Mouse (Mus musculus) E14TG2a.4 (cell line): Measurements from ENCODE around the gene Tmem131l.

Experiments used
- H3K27me3 ChIP-seq: 2 replicates; pipeline ENCODE4 v1.6.1; 2014; ENCODE audit warnings: low read length, control low read depth; ENCODE audit not compliant: insufficient read depth
- H3K36me3 ChIP-seq: 2 replicates; pipeline ENCODE4 v1.6.1; 2014; ENCODE audit warnings: low read length, control low read depth; ENCODE audit not compliant: insufficient read depth
- H3K4me1 ChIP-seq: replicated peaks from 2 replicates; pipeline ENCODE4 v1.6.1; 2014; ENCODE audit warnings: low read depth, low read length, control low read depth
- H3K4me3 ChIP-seq: replicated peaks from 2 replicates; pipeline ENCODE4 v1.5.1; 2014; ENCODE audit warnings: mild to moderate bottlenecking, low read length
- H3K9me3 ChIP-seq: 2 replicates; pipeline ENCODE4 v1.6.1; 2014; ENCODE audit warnings: low read length, control low read depth
- CTCF ChIP-seq: conservative IDR thresholded peaks from 2 replicates; pipeline ENCODE4 v1.5.1; 2014; ENCODE audit warnings: low read length
- NANOG ChIP-seq: IDR thresholded peaks from 2 replicates; pipeline ENCODE4 v1.6.1; 2014; ENCODE audit warnings: borderline replicate concordance, low read length, mixed read lengths
- POU5F1 ChIP-seq: IDR thresholded peaks from 2 replicates; pipeline ENCODE4 v1.6.1; 2014; ENCODE audit warnings: low read length, borderline replicate concordance

The Tmem131l gene

DNA sequence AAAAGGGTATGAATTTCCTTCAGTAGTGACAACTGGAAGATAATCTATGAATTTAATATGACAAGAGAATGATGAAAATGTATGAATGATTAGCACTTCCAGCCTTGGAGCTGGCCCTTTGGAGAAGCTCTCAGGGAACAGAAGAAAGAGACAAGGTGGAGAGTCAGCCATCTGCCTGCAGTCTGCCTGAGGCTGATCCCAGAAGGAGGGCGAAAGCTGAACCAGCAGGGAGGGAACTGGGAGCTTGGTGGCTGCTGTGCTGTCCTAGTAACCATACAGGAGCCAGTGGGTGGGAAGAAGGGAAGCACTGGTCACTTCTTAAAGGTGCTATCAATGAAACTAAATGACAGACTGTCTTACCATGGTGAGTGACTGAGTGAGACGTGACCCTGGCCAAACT is 74.6 kb downstream of the Tmem131l start:
- H3K4me1 ChIP-seq: peaks cover 49% of the 10 kb centered on the region
- H3K27me3 ChIP-seq: no peaks in the 10 kb centered on the region
- no peaks in the 10 kb centered on the region for H3K9me3 ChIP-seq
- no peak for TF ChIP-seq CTCF
- no peak for TF ChIP-seq POU5F1
- TF ChIP-seq NANOG: no peak
- H3K36me3 ChIP-seq: peaks cover 19% of the 10 kb centered on the region
- no peak overlapping the region for H3K4me3 ChIP-seq

DNA sequence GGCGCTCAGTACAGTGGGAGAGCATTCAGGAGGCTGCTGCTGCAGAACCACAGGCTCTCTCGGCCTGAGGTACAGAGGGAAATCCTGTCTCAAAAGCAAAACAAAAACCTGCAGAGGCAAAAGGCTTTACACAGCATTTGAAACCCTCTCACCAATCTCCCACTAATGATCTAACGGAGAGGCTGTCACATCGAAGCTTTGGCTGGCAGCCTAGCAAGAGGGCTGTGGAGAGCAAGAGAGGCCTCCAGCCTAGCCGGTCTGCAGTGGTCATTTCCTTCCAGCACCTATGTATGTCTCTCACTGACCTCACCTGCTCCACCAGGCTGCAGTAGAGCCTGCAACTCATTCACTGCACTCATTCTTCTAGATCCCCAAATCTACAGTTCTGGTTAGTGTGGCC is 76.3 kb downstream of the Tmem131l start:
- Histone ChIP-seq H3K4me3 (no peak overlapping the region), H3K36me3 (peaks cover 35% of the 10 kb centered on the region), H3K4me1 (peaks cover 38% of the 10 kb centered on the region), H3K9me3 (no peaks in the 10 kb centered on the region), H3K27me3 (no peaks in the 10 kb centered on the region)
- TF ChIP-seq CTCF (no peak), NANOG (no peak), POU5F1 (no peak)

DNA sequence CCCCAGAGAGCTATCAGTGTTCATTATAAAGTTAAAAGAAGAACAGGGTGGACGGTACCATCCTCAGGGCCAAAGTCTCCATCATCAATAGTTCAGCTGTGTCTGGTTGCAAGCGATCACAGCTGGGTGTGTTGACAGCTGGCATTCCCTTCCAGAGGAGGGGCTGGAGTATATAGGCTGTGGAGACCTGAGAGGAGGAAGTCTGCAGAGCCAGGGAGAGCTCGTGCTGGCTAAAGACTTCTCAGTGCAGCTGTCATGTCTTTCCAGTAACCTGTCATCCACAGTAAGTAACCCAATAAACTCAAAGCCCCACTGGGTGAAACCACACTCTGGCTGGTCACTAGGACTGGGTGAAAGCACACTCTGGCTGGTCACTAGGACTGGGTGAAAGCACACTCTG is 77.4 kb downstream of the Tmem131l start:
- H3K4me1 ChIP-seq: peaks cover 37% of the 10 kb centered on the region
- peaks cover 47% of the 10 kb centered on the region for H3K36me3 ChIP-seq
- no peaks in the 10 kb centered on the region for H3K27me3 ChIP-seq
- H3K4me3 ChIP-seq: no peak overlapping the region
- no peak for TF ChIP-seq NANOG
- no peak for TF ChIP-seq CTCF
- no peak for TF ChIP-seq POU5F1
- H3K9me3 ChIP-seq: no peaks in the 10 kb centered on the region

DNA sequence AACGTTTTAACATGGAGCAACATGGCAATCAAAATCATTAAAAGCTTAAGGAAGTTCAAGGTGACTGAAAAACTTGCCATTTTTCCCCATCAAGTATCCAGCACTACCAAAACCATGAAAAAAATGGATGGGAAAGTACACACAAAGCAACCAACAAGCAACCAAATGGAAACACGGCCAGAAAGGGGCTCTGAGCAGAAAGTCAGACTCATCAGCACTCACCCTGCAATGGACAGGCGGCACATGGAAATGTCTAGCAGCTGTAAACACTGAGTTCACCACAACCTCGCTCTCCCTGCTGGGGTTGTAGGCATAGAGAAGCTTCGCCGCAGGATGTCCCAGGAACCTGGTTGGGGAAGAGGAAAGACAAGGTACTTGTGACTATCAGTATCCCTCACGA is 77.9 kb downstream of the Tmem131l start:
- Histone ChIP-seq H3K9me3 (no peaks in the 10 kb centered on the region), H3K36me3 (peaks cover 52% of the 10 kb centered on the region), H3K4me3 (no peak overlapping the region), H3K27me3 (no peaks in the 10 kb centered on the region), H3K4me1 (peaks cover 34% of the 10 kb centered on the region)
- TF ChIP-seq POU5F1 (no peak), CTCF (peak; percentile 17)

DNA sequence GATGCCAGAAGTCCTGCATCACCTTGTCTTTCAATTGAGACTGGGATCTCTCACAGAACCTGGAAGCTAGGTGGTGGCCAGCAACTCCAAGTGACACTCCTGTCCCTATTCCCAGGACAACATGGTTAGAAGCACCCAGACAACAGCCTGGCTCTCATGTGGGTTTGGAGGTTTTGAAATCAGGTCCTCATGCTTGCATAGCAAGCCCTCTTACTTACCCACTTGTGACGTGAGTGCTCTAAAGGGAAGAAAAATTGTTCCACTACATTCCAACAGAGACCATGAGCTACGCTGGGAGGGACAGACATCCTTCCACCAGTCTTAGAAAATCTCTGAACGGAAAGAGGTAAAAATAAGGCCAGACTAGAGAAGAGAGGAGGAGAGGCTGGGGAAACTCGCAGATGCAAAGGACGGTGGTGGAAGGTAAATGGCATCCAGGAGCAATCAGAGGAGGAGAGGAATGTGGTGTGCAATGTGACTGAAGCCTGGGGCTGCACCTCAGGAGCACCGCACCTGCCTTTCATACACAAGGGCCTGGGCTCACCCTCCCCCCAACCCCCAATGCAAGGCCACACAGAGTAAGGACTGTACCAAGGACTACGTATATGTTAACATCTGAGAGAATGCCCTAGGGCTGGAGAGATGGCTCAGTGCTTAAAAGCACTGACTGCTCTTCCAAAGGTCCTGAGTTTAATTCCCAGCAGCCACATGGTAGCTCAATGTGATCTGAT is 80.9 kb downstream of the Tmem131l start:
- TF ChIP-seq CTCF: no peak
- TF ChIP-seq POU5F1: no peak
- TF ChIP-seq NANOG: no peak
- Histone ChIP-seq H3K36me3 (peaks cover 65% of the 10 kb centered on the region), H3K9me3 (no peaks in the 10 kb centered on the region), H3K4me3 (no peak overlapping the region), H3K27me3 (no peaks in the 10 kb centered on the region), H3K4me1 (peaks cover 16% of the 10 kb centered on the region)

DNA sequence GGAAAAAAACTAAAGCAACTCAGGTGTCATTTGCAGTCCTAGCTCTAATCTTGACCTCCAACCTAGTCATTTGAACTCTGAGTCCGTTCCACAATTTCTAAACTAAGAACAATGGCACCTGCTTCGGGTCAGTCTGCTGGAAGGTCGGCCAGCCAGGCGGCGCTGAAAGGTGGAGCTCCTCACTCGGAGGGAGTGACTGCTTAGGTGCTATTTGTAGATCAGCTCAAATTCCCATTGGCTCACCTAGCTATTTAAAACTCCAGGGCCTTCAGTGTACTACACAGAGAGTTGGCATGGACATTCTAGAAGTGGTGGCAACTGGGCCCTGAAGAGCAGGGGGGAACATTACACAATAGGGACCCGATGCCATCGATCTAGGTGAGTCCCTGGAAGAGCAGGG is 86.1 kb downstream of the Tmem131l start:
- H3K36me3 ChIP-seq: peaks cover 62% of the 10 kb centered on the region
- no peaks in the 10 kb centered on the region for H3K27me3 ChIP-seq
- no peaks in the 10 kb centered on the region for H3K9me3 ChIP-seq
- peaks cover 36% of the 10 kb centered on the region for H3K4me1 ChIP-seq
- TF ChIP-seq POU5F1: no peak
- no peak for TF ChIP-seq NANOG
- TF ChIP-seq CTCF: no peak
- no peak overlapping the region for H3K4me3 ChIP-seq

DNA sequence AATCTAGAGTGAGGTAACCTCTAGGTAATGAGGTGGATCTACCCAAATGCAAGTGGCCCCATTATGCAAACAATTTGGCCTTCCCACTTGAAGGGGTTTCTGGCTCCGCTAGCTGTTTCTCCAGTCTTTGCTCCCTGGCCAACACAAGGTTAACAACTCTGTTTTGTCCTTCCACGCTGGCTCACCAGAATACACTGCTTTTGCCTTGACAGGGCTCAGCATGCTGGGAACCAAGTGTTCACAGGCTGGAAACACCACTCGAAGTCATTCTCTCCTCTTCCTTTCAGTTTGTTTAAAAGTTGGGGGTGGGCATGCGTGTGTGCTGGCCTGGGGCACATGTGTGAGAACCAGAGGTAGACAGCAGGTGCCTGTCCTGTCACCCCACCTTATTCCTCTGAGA is 91.2 kb downstream of the Tmem131l start:
- Histone ChIP-seq H3K4me1 (peaks cover 60% of the 10 kb centered on the region), H3K27me3 (no peaks in the 10 kb centered on the region), H3K9me3 (no peaks in the 10 kb centered on the region), H3K36me3 (peaks cover 34% of the 10 kb centered on the region), H3K4me3 (no peak overlapping the region)
- TF ChIP-seq CTCF: no peak
- TF ChIP-seq POU5F1: no peak
- TF ChIP-seq NANOG: no peak

DNA sequence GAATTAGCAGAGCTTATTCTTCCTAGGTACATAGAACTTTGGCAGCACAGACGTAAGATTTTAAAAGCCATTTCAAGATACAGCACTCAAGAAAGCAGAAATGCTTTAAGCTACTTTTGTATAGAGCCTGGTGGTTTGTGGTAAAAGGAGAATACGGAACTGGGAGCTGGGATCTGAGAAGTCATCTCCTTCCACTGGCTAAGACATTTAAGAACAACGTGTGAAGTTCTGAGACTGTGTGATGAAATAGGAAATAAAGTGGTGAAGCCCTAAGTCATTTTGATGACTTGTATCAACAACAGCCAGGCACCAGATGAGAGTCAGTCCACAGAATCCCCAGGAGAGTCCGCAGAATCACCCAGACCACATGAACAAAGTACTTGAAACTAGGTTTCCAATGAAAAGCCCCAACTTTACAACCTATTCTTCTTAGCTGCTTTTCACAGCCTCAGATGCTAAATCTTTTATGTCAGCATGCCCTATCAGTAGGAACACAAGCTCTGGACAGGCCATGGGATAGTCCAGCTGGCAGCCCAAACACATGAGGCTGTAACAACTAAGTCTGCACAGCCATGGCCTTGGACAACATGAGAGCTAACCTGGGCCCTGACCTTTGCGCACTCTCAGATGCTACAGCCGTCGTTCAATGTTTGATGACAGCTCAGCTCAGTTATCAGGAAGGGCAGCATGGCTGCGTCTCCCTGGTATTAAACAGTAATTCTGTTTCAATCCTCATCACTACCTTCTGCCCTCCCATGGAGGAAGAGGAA is 92.3 kb downstream of the Tmem131l start:
- H3K36me3 ChIP-seq: peaks cover 26% of the 10 kb centered on the region
- no peaks in the 10 kb centered on the region for H3K9me3 ChIP-seq
- no peaks in the 10 kb centered on the region for H3K27me3 ChIP-seq
- no peak for TF ChIP-seq CTCF
- no peak for TF ChIP-seq NANOG
- no peak for TF ChIP-seq POU5F1
- H3K4me1 ChIP-seq: peaks cover 69% of the 10 kb centered on the region
- no peak overlapping the region for H3K4me3 ChIP-seq
